Mouse (Mus musculus): Measurements from ENCODE around the gene Ppp6r3.

GRCm38 (mm10) chr19:3431066-3431465, 144.5 kb downstream of the Ppp6r3 start:
- no peak for TF ChIP-seq CTCF (IDR thresholded peaks at IDR 0.05; ENCODE audit: low read depth)
- no peak for TF ChIP-seq EP300 (IDR thresholded peaks at IDR 0.05; ENCODE audit: low read depth)

Data from heart, postnatal 0 days (tissue).